Mouse (Mus musculus) liver, adult (tissue): ENCODE data around the gene Tbc1d5.

Source experiments
- GATA4 ChIP-seq: IDR thresholded peaks from 2 replicates; pipeline ENCODE4 v1.6.1; 2014; ENCODE audit warnings: mild to moderate bottlenecking, low read length; ENCODE audit not compliant: insufficient replicate concordance

The Tbc1d5 gene

GRCm38 (mm10) chr17:50813580-50813979, 365.6 kb downstream of the Tbc1d5 start:
- no peak for TF ChIP-seq GATA4

- TF ChIP-seq GATA4, result no peak
These were observed 373.5 kb downstream of the Tbc1d5 start for GRCm38 (mm10) chr17:50805631-50806030.

GRCm38 (mm10) chr17:50803234-50803633, 375.9 kb downstream of the Tbc1d5 start:
- no peak for TF ChIP-seq GATA4

- TF ChIP-seq GATA4, result no peak
These were observed 376.8 kb downstream of the Tbc1d5 start for GRCm38 (mm10) chr17:50802380-50802779.

GRCm38 (mm10) chr17:50795445-50796095, 383.6 kb downstream of the Tbc1d5 start:
- no peak for TF ChIP-seq GATA4

- TF ChIP-seq GATA4, result no peak
These were observed 387.5 kb downstream of the Tbc1d5 start for GRCm38 (mm10) chr17:50791671-50792070.

- no peak for TF ChIP-seq GATA4
These were observed 390.3 kb downstream of the Tbc1d5 start for GRCm38 (mm10) chr17:50788835-50789234.

GRCm38 (mm10) chr17:50775247-50775646, 403.9 kb downstream of the Tbc1d5 start:
- TF ChIP-seq GATA4, result no peak

- no peak for TF ChIP-seq GATA4
These were observed 414.8 kb downstream of the Tbc1d5 start for GRCm38 (mm10) chr17:50764387-50764786.

GRCm38 (mm10) chr17:50763407-50763806, 415.7 kb downstream of the Tbc1d5 start:
- no peak for TF ChIP-seq GATA4

- TF ChIP-seq GATA4, result no peak
These were observed 416.9 kb downstream of the Tbc1d5 start for GRCm38 (mm10) chr17:50762231-50762630.

GRCm38 (mm10) chr17:50761082-50761481, 418.1 kb downstream of the Tbc1d5 start:
- TF ChIP-seq GATA4, result no peak

- peak; percentile 88 for TF ChIP-seq GATA4
These were observed 425.6 kb downstream of the Tbc1d5 start for GRCm38 (mm10) chr17:50753356-50754138.

- TF ChIP-seq GATA4, result no peak
These were observed 426.4 kb downstream of the Tbc1d5 start for GRCm38 (mm10) chr17:50752753-50753152.

- TF ChIP-seq GATA4, result no peak
These were observed 427.2 kb downstream of the Tbc1d5 start for GRCm38 (mm10) chr17:50751911-50752310.

- TF ChIP-seq GATA4, result no peak
These were observed 428.3 kb downstream of the Tbc1d5 start for GRCm38 (mm10) chr17:50750874-50751273.
